Mouse (Mus musculus) liver, embryonic 14.5 days (tissue): ENCODE measurements around the gene Enah. TPM values are rescaled to one million over a fixed set of nuclear protein-coding genes. Genes with fewer than 3 reads are reported as not detected.
A peak's percentile ranks its signal among the peaks of the same experiment; 100 is the strongest.

Experiments
- ATAC-seq: fragments of 200-750 bp; cut with Nextera tagmentation; 2 replicates; pipeline ENCODE4 v1.8.0; 2017; ENCODE audit warnings: moderate number of reproducible peaks, mild to moderate bottlenecking, moderate library complexity; ENCODE audit not compliant: insufficient read depth
- DNase-seq, 3 experiments: peaks; one replicate each; pipeline ENCODE4 v3.0.0-alpha.2; 2012 to 2013; ENCODE audit warnings: low read depth in 3 of 3, low spot score in 3 of 3
- H3K27ac ChIP-seq: fragments of 300-500 bp; sonication (generic); 2 replicates; pipeline ENCODE4 v1.5.1; 2014; ENCODE audit warnings: moderate library complexity, mild to moderate bottlenecking, control low read depth, inconsistent platforms
- H3K27me3 ChIP-seq: fragments of 300-500 bp; sonication (generic); 2 replicates; pipeline ENCODE4 v1.6.1; 2014; ENCODE audit warnings: mild to moderate bottlenecking, low read length, moderate library complexity; ENCODE audit not compliant: control insufficient read depth, insufficient read depth
- H3K36me3 ChIP-seq: fragments of 300-500 bp; sonication (generic); replicated peaks from 2 replicates; pipeline ENCODE4 v1.6.1; 2014; ENCODE audit warnings: low read depth; ENCODE audit not compliant: control insufficient read depth, insufficient read depth
- H3K4me1 ChIP-seq, 2 experiments: fragments of 200-500 bp in 1 of 2; fragments of 300-500 bp in 1 of 2; sonication (generic) in 1 of 2; replicated peaks; 2 replicates each; pipeline ENCODE4 v1.6.1; 2012 to 2014; ENCODE audit warnings: antibody characterized with exemption in 1 of 2, inconsistent platforms in 1 of 2, low read length in 1 of 2; ENCODE audit not compliant: control insufficient read depth in 2 of 2, insufficient read depth in 2 of 2
- H3K4me2 ChIP-seq: fragments of 300-500 bp; sonication (generic); 2 replicates; pipeline ENCODE4 v1.6.1; 2014; ENCODE audit warnings: low read depth, mild to moderate bottlenecking, control low read depth, moderate library complexity
- H3K4me3 ChIP-seq, 2 experiments: fragments of 200-500 bp in 1 of 2; fragments of 300-500 bp in 1 of 2; sonication (generic) in 1 of 2; 2 replicates each; pipeline ENCODE4 v1.5.1; 2012 to 2014; ENCODE audit warnings: low read depth in 2 of 2, low read length in 2 of 2, mild to moderate bottlenecking in 2 of 2, control low read depth in 1 of 2, inconsistent platforms in 1 of 2, moderate library complexity in 1 of 2; ENCODE audit not compliant: insufficient read depth in 1 of 2
- H3K9ac ChIP-seq: fragments of 300-500 bp; sonication (generic); replicated peaks from 2 replicates; pipeline ENCODE4 v1.6.1; 2014; ENCODE audit warnings: mild to moderate bottlenecking, control low read depth, moderate library complexity
- H3K9me3 ChIP-seq: fragments of 300-500 bp; sonication (generic); 2 replicates; pipeline ENCODE4 v1.6.1; 2016; ENCODE audit warnings: low read length, mixed read lengths; ENCODE audit not compliant: control insufficient read depth
- CTCF ChIP-seq: IDR thresholded peaks from 2 replicates; pipeline ENCODE4 v1.5.1; 2016; ENCODE audit warnings: antibody characterized with exemption, low read depth, control low read depth
- EP300 ChIP-seq: IDR thresholded peaks from 2 replicates; pipeline ENCODE4 v1.6.1; 2016; ENCODE audit warnings: antibody characterized with exemption, low read depth
- WGBS: fragments of 180-500 bp; shearing (Covaris S2); extraction: QIAGEN DNeasy Blood & Tissue Kit; methylation state at CpG from one replicate; pipeline ENCODE4 v1.1.7; 2014; ENCODE audit not compliant: insufficient replicate concordance; 5-methylcytosine and 5-hydroxymethylcytosine counted together
- polyA plus RNA-seq, 2 experiments: library from polyadenylated mRNA; depleted of rRNA in 1 of 2; stranded (reverse) in 1 of 2; unstranded in 1 of 2; fragments of >200 nt; fragmentation: Nextera tagmentation in 1 of 2; extraction: Ambion mirVana in 1 of 2; gene quantifications; 2 replicates each; pipeline versions ENCODE4 v1.2.1 to v1.2.3; 2012 to 2014

Gene Enah
- polyA plus RNA-seq, 2 experiments, result 0.44 to 0.99 TPM

GRCm38 (mm10) chr1:181860659-181861058 lies 159.1 kb downstream of the Enah start:
- WGBS, result 1% methylated on average over 5 of the region's 5 CpGs
- H3K4me3 ChIP-seq, result no peak overlapping the region
- no peaks in the 10 kb centered on the region for H3K9me3 ChIP-seq
- TF ChIP-seq EP300, result peak; percentile 45; the same call in 1 of the 2 replicates
- no peak for TF ChIP-seq CTCF
- DNase-seq (peak; percentile 52 to 61 (median 56)), ATAC-seq (peak; percentile 66)
- peaks cover 10 to 21% of the 10 kb centered on the region in 2 experiments; a peak in 3 of 4 replicates for H3K4me1 ChIP-seq
- no peak overlapping the region for H3K9ac ChIP-seq
- H3K27ac ChIP-seq, result no peak overlapping the region
- no peak overlapping the region for H3K4me2 ChIP-seq
- H3K27me3 ChIP-seq, result no peaks in the 10 kb centered on the region
- H3K36me3 ChIP-seq, result no peaks in the 10 kb centered on the region

GRCm38 (mm10) chr1:181856329-181856728 lies 163.5 kb downstream of the Enah start:
- Histone ChIP-seq H3K4me1 (peaks cover 0 to 11% of the 10 kb centered on the region in 2 experiments; a peak in 2 of 4 replicates), H3K27ac (no peak overlapping the region), H3K27me3 (no peaks in the 10 kb centered on the region; the same call in 1 of the 2 replicates), H3K4me3 (no peak overlapping the region), H3K36me3 (no peaks in the 10 kb centered on the region), H3K9ac (no peak overlapping the region), H3K9me3 (no peaks in the 10 kb centered on the region), H3K4me2 (no peak overlapping the region)
- 63% methylated on average over 2 of the region's 2 CpGs for WGBS
- no peak for ATAC-seq
- no peak for TF ChIP-seq CTCF
- no peak for TF ChIP-seq EP300
- DNase-seq, result no peak

- H3K4me1 ChIP-seq, result no peaks in the 10 kb centered on the region
- no peak overlapping the region for H3K4me3 ChIP-seq
- ATAC-seq, result no peak
- H3K9me3 ChIP-seq, result no peaks in the 10 kb centered on the region
- no peak overlapping the region for H3K9ac ChIP-seq
- no peaks in the 10 kb centered on the region; the same call in 1 of the 2 replicates for H3K27me3 ChIP-seq
- no peak overlapping the region for H3K27ac ChIP-seq
- 90% methylated on average over 2 of the region's 2 CpGs for WGBS
- TF ChIP-seq EP300, result no peak
- no peak for TF ChIP-seq CTCF
- DNase-seq, result no peak
- H3K36me3 ChIP-seq, result no peaks in the 10 kb centered on the region
- H3K4me2 ChIP-seq, result no peak overlapping the region
These were observed 165.0 kb downstream of the Enah start for GRCm38 (mm10) chr1:181854829-181855228.

- H3K9ac ChIP-seq, result no peak overlapping the region
- H3K9me3 ChIP-seq, result no peaks in the 10 kb centered on the region
- DNase-seq, result no peak
- no peak for ATAC-seq
- H3K4me3 ChIP-seq, result peak overlapping the region in 1 of 2 experiments; percentile 8; a peak in 1 of 4 replicates
- peak overlapping the region; percentile 49 for H3K4me2 ChIP-seq
- TF ChIP-seq EP300, result no peak
- TF ChIP-seq CTCF, result no peak
- H3K4me1 ChIP-seq, result no peaks in the 10 kb centered on the region
- H3K27me3 ChIP-seq, result no peaks in the 10 kb centered on the region; the same call in 1 of the 2 replicates
- H3K36me3 ChIP-seq, result no peaks in the 10 kb centered on the region
- H3K27ac ChIP-seq, result no peak overlapping the region
- 8% methylated on average over 19 of the region's 21 CpGs for WGBS
These were observed 166.6 kb downstream of the Enah start for GRCm38 (mm10) chr1:181853081-181853736.

- Histone ChIP-seq H3K36me3 (no peaks in the 10 kb centered on the region), H3K27me3 (no peaks in the 10 kb centered on the region; the same call in 1 of the 2 replicates), H3K9ac (no peak overlapping the region; the same call in 1 of the 2 replicates), H3K4me3 (peak overlapping the region; percentile 30 to 38; a peak in 3 of 4 replicates), H3K9me3 (no peaks in the 10 kb centered on the region), H3K4me2 (peak overlapping the region; percentile 48), H3K27ac (no peak overlapping the region), H3K4me1 (no peaks in the 10 kb centered on the region)
- 22% methylated on average over 13 of the region's 13 CpGs for WGBS
- no peak for DNase-seq
- 0 out of 2 replicates have a peak, but pooled peaks have one; percentile 26 for ATAC-seq
- TF ChIP-seq EP300 (no peak), CTCF (no peak)
These were observed 167.3 kb downstream of the Enah start for GRCm38 (mm10) chr1:181852466-181852865.
